Mouse (Mus musculus) stomach, embryonic 14.5 days (tissue): ENCODE measurements around the gene Ntrk3. TPM values are rescaled to one million over a fixed set of nuclear protein-coding genes. Genes with fewer than 3 reads are reported as not detected.

Experiments
- ATAC-seq: fragments of 200-750 bp; cut with Nextera tagmentation; 2 replicates; pipeline ENCODE4 v1.8.0; 2017; ENCODE audit warnings: low read depth, moderate TSS enrichment; ENCODE audit not compliant: insufficient number of reproducible peaks, insufficient read depth, low FRiP score
- H3K27ac ChIP-seq: fragments of 300-500 bp; sonication (generic); 2 replicates; pipeline ENCODE4 v1.5.1; 2014; ENCODE audit warnings: mild to moderate bottlenecking, low read length, moderate library complexity, mixed read lengths
- H3K27me3 ChIP-seq: fragments of 300-500 bp; sonication (generic); 2 replicates; pipeline ENCODE4 v1.6.1; 2014; ENCODE audit warnings: low read length, control low read depth, mixed read lengths; ENCODE audit not compliant: control insufficient read depth, insufficient read depth
- H3K36me3 ChIP-seq: fragments of 300-500 bp; sonication (generic); 2 replicates; pipeline ENCODE4 v1.6.1; 2014; ENCODE audit warnings: mild to moderate bottlenecking, control low read depth, low read length, moderate library complexity, mixed read lengths; ENCODE audit not compliant: control insufficient read depth, insufficient read depth
- H3K4me1 ChIP-seq: fragments of 300-500 bp; sonication (generic); 2 replicates; pipeline ENCODE4 v1.6.1; 2014; ENCODE audit warnings: low read length, control low read depth, mixed read lengths; ENCODE audit not compliant: control insufficient read depth, insufficient read depth
- H3K4me2 ChIP-seq: fragments of 300-500 bp; sonication (generic); replicated peaks from 2 replicates; pipeline ENCODE4 v1.6.1; 2014; ENCODE audit warnings: low read depth, low read length, control low read depth
- H3K4me3 ChIP-seq: fragments of 300-500 bp; sonication (generic); 2 replicates; pipeline ENCODE4 v1.5.1; 2014; ENCODE audit warnings: low read depth, low read length, control low read depth
- H3K9ac ChIP-seq: fragments of 300-500 bp; sonication (generic); replicated peaks from 2 replicates; pipeline ENCODE4 v1.6.1; 2014; ENCODE audit warnings: low read depth, mild to moderate bottlenecking, control low read depth, low read length, moderate library complexity, mixed read lengths
- H3K9me3 ChIP-seq: fragments of 300-500 bp; sonication (generic); 2 replicates; pipeline ENCODE4 v1.6.1; 2016; ENCODE audit warnings: low read depth, low read length, control low read depth; ENCODE audit not compliant: control insufficient read depth
- WGBS: fragments of 180-500 bp; shearing (Covaris S2); extraction: QIAGEN DNeasy Blood & Tissue Kit; methylation state at CpG from one replicate; pipeline ENCODE4 v1.1.7; 2014; 5-methylcytosine and 5-hydroxymethylcytosine counted together
- polyA plus RNA-seq: library from polyadenylated mRNA; unstranded; fragments of >200 nt; fragmentation: Nextera tagmentation; extraction: Ambion mirVana; gene quantifications from 2 replicates; pipeline ENCODE4 v1.2.1, GENCODE M21; 2014

The Ntrk3 gene
- polyA plus RNA-seq, 1 experiment from 2014 or later: 5.9 TPM

DNA sequence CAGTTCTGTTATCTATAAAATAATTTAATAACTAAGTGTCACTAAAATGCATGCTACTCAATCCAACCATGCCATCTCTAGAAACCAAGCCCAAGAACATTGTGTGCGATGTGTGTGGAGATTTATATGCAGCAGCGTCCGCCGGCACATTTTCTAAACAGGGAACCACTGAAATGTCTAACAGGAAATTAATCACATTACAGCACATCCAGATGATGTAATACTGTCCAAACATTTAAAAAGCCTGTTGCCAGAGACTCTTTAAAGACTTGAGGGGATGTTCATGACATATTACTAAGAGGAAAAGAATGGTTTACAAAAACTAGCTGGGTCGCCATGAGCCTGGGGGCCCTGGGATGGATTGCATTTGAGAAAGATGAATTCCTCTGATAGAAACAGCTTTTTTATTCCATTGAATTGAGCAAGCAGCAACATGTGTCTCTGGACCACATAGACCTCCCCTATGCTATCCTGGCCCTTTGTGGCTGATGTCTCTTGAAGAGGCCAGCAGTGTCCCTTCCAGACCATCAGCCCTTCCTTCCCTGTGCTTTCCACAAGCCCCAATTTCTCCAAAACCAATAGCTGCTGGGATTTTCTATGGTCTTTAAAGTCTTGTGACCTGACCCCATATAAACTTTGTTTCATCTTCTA lies 331.0 kb downstream of the Ntrk3 start:
- 34% methylated on average over 5 of the region's 5 CpGs for WGBS
- H3K9ac ChIP-seq: no peak overlapping the region
- no peak overlapping the region for H3K27ac ChIP-seq
- H3K27me3 ChIP-seq: no peaks in the 10 kb centered on the region
- no peaks in the 10 kb centered on the region for H3K9me3 ChIP-seq
- no peaks in the 10 kb centered on the region for H3K36me3 ChIP-seq
- H3K4me2 ChIP-seq: no peak overlapping the region
- H3K4me1 ChIP-seq: no peaks in the 10 kb centered on the region
- ATAC-seq: no peak
- H3K4me3 ChIP-seq: no peak overlapping the region

DNA sequence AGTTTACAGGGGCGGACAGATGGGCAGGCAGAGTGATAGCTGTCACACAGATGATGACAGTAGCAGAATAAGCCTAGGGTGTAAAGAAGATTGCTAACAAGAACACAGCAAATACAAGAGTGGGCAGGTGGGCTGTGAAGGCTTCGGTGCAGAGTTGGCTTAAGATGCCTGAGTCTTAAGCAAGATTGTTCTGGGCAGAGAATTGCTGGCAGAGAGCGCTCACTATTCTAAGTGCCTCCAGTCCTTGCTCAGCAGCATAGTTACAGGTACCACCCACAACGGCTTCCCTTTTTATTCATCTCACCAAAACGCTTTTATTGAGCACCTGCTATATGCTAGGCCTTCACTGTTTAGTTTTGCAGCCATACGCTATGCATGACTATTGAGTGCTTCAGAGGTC lies 333.3 kb downstream of the Ntrk3 start:
- H3K36me3 ChIP-seq: no peaks in the 10 kb centered on the region
- H3K4me2 ChIP-seq: no peak overlapping the region
- H3K4me1 ChIP-seq: no peaks in the 10 kb centered on the region
- no peak overlapping the region for H3K4me3 ChIP-seq
- 90% methylated on average over 6 of the region's 6 CpGs for WGBS
- no peaks in the 10 kb centered on the region for H3K9me3 ChIP-seq
- no peak overlapping the region for H3K27ac ChIP-seq
- H3K9ac ChIP-seq: no peak overlapping the region
- no peak for ATAC-seq
- no peaks in the 10 kb centered on the region for H3K27me3 ChIP-seq

DNA sequence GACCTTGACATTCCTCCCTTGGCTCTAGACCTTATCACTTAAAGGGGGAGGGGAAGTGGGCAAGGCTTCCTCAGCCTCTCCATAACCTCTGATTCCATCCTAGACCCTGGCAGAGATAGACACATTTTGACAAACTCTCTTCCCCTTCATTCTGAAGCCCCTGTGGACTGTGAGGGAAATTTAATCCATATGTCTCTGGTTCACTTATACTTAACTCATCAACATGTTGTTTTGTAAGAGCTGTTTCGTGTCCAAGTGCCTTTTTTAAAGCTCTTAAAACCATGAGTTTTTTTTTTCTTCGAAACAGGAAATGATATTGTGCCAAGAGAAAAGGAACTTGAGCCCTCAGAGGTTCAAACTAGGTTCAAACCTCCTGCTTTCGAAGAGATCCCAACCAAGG lies 335.3 kb downstream of the Ntrk3 start:
- ATAC-seq: no peak

DNA sequence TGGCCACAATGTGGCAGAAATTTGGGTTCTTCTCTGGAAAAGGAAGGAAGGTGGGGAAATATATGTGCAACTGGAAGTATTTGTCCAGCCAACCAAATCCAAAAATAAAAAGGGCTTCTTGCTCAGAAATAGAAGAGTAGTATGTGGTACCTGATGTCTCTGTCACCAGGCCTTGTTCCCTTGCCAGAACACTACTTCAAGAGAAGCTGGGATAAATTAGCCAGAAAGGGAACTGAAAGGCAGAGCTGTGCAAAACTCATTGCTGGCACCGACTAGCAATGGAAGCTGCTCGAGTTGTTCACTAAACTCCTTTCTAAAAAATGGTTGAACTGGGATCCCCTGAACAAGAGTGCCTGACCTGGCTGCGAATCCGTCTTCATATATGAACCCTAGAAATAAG lies 337.6 kb downstream of the Ntrk3 start:
- no peak overlapping the region for H3K4me2 ChIP-seq
- H3K27me3 ChIP-seq: no peaks in the 10 kb centered on the region
- no peak overlapping the region for H3K9ac ChIP-seq
- no peaks in the 10 kb centered on the region for H3K36me3 ChIP-seq
- no peak overlapping the region for H3K4me3 ChIP-seq
- H3K9me3 ChIP-seq: no peaks in the 10 kb centered on the region
- no peak overlapping the region for H3K27ac ChIP-seq
- 90% methylated on average over 4 of the region's 4 CpGs for WGBS
- ATAC-seq: no peak
- H3K4me1 ChIP-seq: no peaks in the 10 kb centered on the region

More for the DNA sequence above, 335.3 kb downstream of the Ntrk3 start:
- H3K9me3 ChIP-seq: no peaks in the 10 kb centered on the region
- H3K4me3 ChIP-seq: no peak overlapping the region
- no peak overlapping the region for H3K9ac ChIP-seq
- H3K27ac ChIP-seq: no peak overlapping the region
- no peak overlapping the region for H3K4me2 ChIP-seq
- H3K27me3 ChIP-seq: no peaks in the 10 kb centered on the region
- H3K36me3 ChIP-seq: no peaks in the 10 kb centered on the region
- H3K4me1 ChIP-seq: no peaks in the 10 kb centered on the region
- 57% methylated on average over 3 of the region's 3 CpGs for WGBS

DNA sequence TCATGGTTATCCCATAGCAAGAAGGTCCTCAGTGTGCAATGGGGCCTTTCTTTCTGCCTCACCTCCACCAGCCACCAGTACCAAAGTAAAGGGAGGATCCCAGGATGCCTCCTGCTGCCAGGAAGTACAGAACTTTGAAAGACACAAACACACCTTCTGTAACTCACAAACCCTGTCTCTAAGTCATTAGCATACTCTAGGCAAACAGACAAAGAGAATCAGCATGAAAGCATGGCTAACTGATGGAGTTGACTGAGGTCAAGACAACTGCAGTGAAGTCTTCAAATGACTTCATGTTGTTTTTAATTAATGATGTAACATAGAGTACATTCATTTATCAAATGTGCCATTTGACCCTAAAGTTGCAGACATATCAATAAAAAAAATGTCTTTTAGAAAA lies 339.4 kb downstream of the Ntrk3 start:
- H3K4me3 ChIP-seq: no peak overlapping the region
- no peak overlapping the region for H3K27ac ChIP-seq
- no peaks in the 10 kb centered on the region for H3K27me3 ChIP-seq

DNA sequence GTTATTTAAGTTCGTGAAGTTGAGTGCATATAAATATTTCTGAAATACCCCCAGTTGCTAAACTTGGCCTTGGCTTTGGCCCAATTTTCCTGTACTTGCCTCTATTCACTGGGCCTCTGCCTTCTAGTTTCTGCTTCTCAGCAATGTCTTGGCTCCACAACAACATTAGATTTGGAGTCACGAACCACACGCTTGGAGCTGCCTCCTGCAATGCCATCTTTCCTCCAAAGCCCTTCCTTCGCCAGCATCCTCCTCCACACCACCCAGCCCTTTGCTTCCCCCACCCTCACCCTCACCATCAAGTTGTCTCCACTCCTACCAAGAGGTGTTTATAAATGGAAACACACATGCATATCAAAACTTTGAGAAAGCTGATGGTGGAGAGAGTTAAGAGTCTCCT lies 340.6 kb downstream of the Ntrk3 start:
- H3K4me3 ChIP-seq: no peak overlapping the region
- no peak overlapping the region for H3K9ac ChIP-seq
- H3K4me2 ChIP-seq: no peak overlapping the region
- H3K36me3 ChIP-seq: no peaks in the 10 kb centered on the region
- no peaks in the 10 kb centered on the region for H3K4me1 ChIP-seq
- ATAC-seq: no peak
- WGBS: 73% methylated on average over 4 of the region's 4 CpGs
- no peaks in the 10 kb centered on the region for H3K27me3 ChIP-seq
- no peaks in the 10 kb centered on the region for H3K9me3 ChIP-seq
- H3K27ac ChIP-seq: no peak overlapping the region

More for the DNA sequence above, 339.4 kb downstream of the Ntrk3 start:
- Histone ChIP-seq H3K9me3 (no peaks in the 10 kb centered on the region), H3K4me2 (no peak overlapping the region), H3K4me1 (no peaks in the 10 kb centered on the region), H3K9ac (no peak overlapping the region), H3K36me3 (no peaks in the 10 kb centered on the region)
- no peak for ATAC-seq

DNA sequence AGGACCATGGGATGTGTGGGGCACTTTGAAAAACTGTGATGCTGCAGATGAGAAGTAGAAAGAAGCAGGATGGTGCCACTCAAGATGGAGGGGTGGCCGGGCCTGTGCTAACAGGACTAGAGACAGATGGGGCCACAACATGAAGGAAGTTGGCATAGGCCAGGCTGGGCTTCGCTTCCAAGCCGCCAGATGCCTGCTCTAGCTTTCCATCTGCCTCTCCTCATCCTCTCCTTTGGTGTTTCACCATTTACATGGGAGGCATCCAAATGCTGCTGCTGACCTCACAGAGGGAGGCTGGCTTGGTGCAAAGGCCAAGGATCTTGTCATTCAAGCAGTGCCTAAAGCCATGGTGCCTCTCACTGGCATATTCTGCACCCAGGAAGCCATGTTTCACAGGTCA lies 347.8 kb downstream of the Ntrk3 start:
- WGBS: 89% methylated on average over 3 of the region's 3 CpGs

DNA sequence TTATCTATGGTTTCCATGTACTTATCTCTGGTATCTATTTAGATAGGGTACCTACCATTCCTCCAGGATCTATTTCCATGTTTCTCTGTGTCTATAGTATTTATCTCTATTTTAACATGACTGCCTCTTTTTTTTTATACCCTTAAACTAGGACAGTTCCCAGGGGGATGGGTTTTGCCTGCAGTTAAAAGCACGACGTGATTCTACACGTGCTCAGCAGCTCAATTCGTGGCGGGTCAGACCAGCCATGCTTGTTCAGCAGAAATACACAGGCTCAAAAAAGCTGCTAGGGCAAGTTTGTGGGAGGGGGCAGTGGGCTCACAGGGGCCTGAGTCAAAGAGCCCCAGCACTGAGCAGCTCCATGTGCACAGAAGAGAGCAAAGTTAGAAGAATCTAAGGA lies 349.7 kb downstream of the Ntrk3 start:
- no peak overlapping the region for H3K4me2 ChIP-seq
- H3K36me3 ChIP-seq: no peaks in the 10 kb centered on the region
- 82% methylated on average over 5 of the region's 5 CpGs for WGBS
- no peak overlapping the region for H3K9ac ChIP-seq
- no peak for ATAC-seq
- H3K9me3 ChIP-seq: no peaks in the 10 kb centered on the region
- H3K4me3 ChIP-seq: no peak overlapping the region
- no peak overlapping the region for H3K27ac ChIP-seq
- H3K4me1 ChIP-seq: no peaks in the 10 kb centered on the region
- H3K27me3 ChIP-seq: no peaks in the 10 kb centered on the region

More for the DNA sequence above, 347.8 kb downstream of the Ntrk3 start:
- H3K9ac ChIP-seq: no peak overlapping the region
- no peaks in the 10 kb centered on the region for H3K27me3 ChIP-seq
- ATAC-seq: no peak
- H3K4me3 ChIP-seq: no peak overlapping the region
- no peaks in the 10 kb centered on the region for H3K4me1 ChIP-seq
- no peaks in the 10 kb centered on the region for H3K36me3 ChIP-seq
- H3K27ac ChIP-seq: no peak overlapping the region
- H3K4me2 ChIP-seq: no peak overlapping the region
- no peaks in the 10 kb centered on the region for H3K9me3 ChIP-seq

DNA sequence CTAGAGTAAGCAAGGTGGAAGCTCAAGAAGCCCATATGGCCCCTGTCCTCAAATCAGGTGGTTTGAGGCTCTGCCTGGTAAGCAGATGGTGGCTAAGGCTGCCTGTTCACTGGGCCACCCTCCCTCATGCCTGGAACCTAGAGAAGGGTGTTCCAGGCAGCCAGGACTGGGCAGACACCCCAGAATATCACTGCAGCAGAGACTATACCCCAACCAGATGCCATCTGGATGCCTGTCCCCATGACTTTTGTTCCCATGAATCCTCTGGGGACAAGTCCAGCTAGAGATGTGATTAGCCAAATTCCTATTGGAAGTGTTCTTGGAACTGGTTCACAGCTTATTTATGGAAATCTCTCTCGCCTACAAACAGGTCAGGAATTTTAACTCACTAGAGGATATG lies 351.8 kb downstream of the Ntrk3 start:
- Histone ChIP-seq H3K27me3 (no peaks in the 10 kb centered on the region), H3K9ac (no peak overlapping the region), H3K4me3 (no peak overlapping the region), H3K4me2 (no peak overlapping the region), H3K27ac (no peak overlapping the region), H3K9me3 (no peaks in the 10 kb centered on the region), H3K36me3 (no peaks in the 10 kb centered on the region), H3K4me1 (no peaks in the 10 kb centered on the region)
- no peak for ATAC-seq
- WGBS: 55% methylated on average over 1 of the region's 1 CpGs
